Mouse (Mus musculus) cerebellum, adult 18-20 months (tissue): ENCODE data around the gene Sh3tc1.

ENCODE experiments used
- DNase-seq, 2 experiments: peaks; one replicate each; pipeline ENCODE4 v3.0.0; 2021

Gene Sh3tc1

DNA sequence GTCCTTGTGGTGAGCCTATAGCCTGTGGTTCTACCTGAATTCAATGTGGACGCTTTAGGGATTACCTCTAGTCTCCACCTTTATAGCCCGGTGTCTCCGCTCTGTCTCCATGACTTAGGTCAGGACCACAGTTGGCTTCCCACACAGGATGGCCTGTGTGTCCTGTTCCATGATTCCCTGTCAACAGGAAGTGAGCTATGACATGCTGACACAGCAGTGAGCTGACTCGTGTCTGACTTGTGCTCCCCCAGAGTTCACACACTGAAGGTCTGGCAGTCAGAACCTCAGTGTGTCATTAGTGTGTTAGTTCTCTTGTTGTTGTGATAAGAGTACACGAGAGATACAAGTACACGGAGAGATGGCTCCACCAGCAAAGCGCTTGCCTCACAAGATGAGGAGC lies 11.2 kb upstream of the Sh3tc1 start:
- DNase-seq, result no peak

DNA sequence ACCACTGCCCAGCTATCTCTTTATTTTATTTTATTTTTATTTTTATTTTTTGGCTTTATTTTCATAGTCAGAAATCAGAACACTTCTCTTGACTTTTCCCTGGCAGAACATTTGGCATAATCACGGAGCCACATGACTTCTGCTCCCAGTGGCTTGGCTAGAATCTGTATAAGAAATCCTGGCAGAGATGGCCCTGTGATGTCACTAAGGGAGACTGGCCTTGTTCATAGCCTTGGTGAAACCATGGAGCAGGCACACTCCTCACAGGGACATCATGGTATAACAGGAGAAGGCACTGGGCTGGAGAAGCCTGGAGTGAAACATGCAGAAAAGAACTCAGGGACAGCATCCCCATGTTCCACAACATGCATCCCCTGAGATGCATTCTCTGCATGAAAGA lies 10.2 kb upstream of the Sh3tc1 start:
- DNase-seq, result no peak

DNA sequence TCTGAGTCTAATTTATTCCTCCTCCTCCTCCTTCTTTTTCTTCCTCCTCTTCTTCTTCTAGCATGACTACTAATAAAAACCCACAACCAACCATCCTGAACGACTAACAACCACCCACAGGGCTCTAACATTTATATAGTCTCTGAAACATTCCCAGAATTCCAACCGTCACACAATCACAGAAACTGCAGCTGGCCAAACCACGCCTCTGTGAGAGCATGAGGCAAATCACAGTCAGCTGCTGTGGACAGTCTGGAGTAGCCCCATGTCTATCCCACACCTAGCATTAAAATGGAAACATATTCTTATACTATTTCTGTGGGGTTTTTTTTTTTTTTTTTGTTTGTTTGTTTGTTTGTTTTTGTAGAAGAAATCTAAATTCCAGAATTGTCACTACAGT lies 9.6 kb upstream of the Sh3tc1 start:
- no peak for DNase-seq

DNA sequence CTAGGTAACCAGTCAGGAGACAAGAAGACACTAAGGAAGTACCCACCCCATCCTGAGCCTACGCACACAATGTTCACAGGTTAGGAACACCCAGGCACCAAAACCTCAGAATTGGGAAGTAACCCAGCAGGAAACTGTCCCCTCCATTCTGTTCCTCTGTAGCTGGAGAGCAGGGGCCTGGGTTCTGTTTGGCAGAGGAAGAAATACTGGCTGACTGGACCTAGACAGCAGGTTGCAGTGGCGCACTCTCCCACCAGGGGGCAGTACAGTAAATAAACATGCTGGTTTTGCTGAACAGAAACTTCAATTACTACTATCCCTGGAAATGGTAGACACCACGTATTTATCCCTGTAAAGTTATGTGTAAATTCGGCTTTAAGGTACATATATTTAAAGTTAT lies 7.1 kb upstream of the Sh3tc1 start:
- DNase-seq, result peak; percentile 76 to 82

DNA sequence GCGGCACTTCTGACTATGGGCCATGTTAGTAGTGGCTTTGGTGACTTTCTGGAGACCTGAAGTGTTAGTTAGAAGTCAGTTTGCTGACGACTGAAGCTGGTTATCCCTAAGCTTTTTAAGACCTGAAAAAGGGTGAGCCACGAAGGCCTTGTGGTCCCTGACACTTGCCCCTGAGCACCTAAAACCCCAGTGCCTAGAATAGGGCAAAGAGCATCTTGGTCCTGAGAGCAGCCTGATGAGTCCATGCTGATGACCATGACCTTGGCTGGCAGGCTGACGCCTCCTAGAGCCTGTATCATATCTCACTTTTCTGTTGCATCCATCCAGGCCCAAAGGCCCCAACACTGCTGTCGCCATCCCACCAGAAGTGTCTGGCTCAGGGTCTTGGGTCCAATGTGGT lies 5.6 kb upstream of the Sh3tc1 start:
- DNase-seq, result no peak

DNA sequence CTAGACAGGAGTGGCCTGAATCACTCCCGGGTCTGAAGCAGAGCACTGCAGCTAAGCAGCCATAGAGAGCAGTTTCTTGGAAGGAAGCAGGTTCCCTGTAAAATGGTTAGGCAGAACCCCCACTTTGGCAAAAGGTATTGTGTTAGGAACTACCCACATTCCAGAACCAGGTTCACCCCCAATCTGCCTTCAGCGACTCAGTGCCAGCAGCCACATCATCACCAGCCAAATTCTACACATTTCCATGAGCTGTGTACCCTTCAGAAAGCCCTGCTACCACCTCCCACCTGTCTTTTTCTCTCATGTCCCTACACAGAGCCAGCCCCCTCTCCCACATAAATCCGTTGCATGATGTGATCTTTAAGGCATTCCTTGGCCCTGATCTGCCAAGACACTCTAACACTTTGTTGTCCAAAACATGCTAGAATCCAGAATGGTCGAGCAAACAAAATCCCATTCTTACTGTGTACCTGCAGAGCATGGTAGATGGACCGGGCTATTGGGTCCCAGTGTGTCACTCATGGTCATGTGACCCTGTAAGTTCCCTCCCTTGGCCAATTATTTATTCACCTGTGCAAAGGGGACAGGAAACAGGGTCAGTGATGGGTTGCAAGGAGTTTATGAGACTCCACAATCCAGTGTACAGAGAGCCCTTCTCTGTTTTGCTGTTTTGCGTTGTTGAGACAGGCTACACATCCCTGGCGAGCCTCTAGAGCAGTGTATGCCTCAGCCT lies 4.4 kb upstream of the Sh3tc1 start:
- no peak for DNase-seq

DNA sequence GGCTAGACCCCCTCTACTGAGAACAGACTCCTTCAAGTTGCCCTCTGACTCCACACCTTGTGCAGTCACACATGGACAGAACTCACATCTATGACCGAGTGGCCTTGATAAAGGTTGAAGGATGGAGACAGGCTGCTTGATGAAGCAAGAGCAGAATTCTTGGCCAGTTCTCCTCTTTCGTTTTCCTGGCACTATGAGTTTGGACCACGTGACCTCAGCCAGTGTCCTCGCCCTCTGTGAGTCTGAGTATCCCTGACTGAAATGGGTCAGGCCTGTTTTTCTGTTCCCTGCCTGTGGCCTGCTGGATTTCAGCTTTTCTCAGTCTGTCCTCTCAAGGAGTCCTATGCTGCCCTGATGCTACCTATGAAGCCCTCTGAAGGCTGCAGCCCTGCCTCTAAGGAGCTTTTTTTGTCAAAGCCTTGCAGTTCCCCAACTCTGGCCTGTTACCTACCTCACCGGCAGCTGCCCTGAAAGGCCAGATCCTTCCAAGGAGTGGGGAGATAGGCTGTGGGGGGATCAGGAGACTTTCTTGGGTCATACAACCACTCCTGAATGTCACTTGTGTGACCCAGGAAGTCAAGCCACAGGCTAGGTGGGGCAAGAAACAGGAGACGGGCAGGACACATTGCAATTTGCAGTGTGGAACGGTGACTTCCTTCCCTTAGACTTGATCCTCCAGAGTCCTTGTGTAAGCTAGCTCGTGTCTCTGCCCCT lies 3.6 kb upstream of the Sh3tc1 start:
- peak in 1 of 2 experiments; percentile 33 for DNase-seq

DNA sequence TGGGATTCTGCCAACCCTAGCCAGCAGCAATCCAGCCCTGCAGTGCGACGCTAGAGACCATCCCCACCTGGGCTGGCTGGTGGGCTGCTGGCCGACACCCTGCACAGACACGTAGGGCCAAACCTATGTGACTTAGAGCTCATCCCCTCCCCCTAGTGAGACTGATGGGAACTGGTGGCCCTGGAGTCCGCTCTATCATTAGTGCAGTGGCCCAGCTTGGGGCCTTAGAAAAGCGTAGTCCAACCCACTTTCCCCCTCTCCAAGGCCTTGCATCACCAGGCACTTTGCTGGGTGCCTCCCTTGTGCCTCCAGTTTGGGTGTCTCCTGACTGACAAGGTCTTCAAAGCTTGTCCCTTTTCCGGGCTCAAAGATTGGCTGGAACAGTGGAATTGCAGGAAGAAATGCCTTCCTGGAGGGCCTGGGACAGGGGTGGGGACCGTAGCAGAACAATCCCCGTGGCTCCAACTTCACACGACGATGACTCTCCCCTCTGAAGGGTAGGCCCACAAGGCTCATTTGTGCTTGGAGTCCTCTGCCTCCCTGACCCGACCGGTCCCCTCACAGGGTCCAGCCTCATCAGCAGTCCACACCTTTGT lies 1.5 kb upstream of the Sh3tc1 start:
- DNase-seq, result no peak

DNA sequence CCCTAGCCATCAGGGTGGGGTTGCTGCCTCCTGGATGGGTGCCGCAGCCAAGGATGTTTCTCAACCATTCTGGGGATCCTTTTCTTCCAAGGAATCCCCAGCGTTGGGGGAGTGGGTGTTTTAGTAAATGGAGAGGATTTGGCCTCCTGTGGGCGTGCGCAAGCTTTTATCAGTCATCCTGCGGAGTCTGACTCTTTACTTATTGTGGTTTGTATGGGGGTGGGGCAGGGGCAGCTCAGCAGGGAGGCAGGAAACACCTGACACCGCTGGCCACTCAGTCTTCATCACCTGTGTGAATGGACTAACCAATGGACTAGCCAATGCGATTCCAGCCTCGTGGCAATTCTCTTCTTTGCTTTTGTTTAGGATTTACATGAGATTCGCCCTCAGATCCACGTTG lies 929 bp upstream of the Sh3tc1 start:
- DNase-seq, result no peak

DNA sequence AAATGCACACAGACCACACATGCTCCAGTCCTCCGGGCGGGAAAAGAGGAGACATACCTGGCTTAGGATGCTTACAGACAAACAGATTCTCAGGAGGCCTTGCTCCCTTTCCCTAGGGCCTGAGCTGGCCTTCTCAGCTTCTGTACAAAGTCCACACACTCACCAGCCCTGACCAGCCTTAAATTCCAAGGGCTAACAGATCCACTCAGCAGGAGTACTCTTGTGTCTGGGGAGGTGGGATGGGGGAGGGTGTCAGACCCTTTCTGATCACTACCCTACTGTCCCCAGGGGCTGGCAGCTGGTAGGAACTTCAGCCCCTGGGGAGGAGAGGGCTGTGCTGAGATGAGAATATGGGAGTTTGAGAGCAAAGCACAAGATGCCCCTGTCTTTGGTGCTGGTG lies 782 bp downstream of the Sh3tc1 start:
- no peak for DNase-seq

DNA sequence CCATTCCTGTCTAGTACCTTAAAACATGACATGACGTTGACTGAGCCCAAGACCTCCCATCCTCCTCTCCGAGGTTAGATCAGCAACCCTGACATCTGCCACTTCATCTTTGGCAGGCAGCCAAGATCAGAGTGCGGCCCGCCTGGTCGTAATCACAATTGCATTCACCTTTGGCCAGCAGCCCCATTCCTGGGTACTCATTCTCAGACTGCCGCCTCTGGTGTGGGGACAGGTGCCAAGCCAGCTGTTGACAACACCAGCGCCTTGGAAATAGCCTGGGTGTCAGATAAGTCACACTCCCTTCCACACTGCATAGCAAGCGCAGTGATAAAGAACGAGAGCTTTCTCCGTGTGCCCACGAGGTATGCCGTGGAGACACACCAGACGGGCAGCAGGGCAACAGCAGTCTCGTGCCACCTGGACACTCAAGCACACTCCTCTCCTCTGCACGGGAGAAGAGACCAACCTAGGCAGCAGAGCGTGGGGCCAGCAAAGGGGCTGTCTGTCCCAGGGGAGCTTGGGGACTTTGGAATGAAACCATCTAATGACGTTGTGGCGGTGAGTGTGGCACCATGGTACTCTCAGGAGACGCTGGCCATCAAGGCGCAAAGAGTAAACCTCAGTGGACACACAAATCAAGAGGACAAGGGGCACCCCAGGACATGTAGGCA lies 2.4 kb downstream of the Sh3tc1 start:
- peak in 1 of 2 experiments; percentile 32 for DNase-seq

DNA sequence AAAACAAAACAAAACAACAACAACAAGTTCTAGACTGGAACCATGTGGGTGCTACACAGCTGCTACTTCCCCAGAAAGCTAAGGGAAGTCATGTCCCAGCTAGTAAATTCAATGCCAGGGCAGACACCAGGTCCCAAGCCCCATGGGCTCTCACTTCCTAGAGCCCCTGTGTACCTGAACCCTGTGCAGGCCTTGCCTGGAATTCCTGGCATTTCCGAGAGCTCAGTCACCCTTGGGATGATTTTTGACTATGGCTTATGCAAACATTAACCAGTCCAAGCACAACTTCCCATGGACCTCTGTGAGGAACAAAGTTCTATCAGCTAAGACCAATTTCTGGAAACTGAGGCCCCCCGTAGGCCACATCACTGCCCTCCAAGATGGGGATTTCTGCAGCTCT lies 6.3 kb downstream of the Sh3tc1 start:
- DNase-seq, result no peak

DNA sequence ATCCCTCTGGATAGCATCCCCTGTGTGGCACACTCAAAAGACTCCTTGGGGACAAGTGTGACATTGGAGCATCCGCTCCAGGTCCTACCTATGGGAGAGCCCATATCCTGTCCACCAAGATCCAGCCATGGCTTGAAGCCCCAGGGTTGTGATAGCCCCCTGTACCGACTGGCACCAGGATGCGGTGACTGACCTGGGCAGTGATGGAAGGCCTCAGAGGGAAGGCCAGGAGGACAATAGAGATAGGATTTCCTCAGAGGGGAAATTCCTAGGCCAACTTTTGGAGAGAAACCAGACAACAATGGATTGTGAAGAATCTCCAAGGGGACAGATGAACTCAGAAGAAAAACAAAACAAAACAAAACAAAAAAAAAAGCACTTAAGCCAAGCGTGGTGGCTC lies 8.8 kb downstream of the Sh3tc1 start:
- no peak for DNase-seq

DNA sequence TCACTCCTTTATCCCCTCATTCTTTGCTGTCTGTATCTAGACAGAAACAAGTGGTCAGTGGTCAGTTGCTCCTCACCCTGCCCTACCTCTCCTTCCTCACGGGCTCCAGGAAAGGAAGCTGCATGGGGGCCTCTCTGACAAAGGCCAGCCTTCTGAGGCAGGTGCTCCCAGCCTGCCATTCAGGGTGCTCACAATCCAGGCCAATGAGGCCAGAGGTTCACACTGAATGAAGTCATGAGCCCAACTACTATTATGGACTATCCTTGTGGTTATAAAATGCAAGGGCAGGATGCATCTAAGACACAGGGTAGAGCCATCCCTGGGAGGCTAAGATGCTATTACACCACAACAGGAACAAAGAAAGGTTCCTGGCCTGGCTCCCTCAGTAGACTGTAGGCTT lies 9.2 kb downstream of the Sh3tc1 start:
- no peak for DNase-seq

DNA sequence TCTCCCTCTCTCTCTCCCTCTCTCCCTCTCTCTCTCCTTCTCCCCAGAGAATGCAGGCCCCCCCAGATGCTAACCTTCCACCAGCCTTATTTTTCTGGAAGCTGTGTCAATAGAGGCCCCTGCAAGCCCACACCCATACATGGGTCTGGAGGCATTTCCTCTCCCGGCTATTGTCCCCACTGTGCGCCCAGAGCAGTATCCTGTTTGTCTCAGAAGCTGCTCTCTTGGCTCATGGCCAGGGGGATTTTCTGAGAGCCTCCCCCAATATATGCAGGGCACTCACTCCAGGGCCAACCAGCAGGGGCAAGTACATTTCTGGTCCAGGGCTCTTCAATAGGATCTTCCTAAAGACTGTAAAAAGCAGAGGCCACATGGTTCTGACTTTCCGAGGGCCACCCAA lies 9.9 kb downstream of the Sh3tc1 start:
- peak in 1 of 2 experiments; percentile 21 for DNase-seq

DNA sequence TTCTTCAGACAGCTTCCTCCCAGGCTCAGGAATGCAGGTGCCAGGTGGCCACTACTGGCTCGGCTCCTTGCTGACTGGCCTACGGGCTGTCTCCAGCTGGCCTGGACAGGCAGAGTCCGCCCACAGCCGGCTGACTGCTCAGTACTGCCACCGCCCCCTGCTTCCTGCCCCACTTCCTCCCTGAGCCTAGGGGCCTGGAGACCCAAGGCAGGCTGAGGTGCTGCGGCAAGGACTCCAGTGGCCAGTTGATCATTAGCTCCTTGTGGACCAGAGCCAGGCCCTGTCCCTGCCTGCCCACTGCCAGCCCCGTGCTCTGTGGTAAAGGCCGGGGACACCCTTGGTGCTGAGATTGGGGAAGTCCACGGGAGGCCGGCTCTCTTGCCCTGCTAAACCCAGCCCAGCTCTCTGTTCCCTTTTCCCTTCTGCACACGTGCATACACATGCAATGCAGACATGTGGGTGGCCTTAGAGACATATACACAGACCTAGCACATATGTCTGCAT lies 10.8 kb downstream of the Sh3tc1 start:
- DNase-seq, result peak; percentile 70 to 74

DNA sequence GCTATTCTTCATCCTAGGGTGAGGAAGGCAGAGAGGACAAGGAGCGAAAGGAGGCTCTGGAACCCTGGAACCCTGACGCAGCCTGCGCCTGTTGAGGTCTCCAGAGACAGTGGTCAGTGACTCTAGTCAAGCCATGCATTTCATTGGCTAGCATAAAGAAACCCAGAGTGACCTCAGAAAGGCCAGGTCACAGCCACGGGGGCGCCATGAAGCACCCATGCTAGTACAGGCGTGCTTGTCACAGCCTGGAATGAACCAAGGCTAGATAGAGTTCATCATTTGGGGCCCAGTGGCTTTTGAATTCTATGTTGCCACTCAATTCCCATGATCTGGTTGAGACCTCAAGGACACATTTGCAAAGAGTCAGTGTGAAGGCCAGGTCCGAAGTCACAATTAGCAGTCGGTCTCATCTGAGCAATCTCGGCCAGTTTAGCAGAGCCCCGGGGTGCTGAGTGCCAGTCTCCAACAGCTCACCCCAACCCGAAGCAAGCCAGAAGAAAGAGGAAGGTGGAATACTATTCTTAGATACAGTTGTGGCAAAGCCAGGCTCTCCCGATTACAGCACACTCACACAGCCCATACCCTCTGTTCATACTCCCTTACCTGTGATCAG lies 11.3 kb downstream of the Sh3tc1 start:
- no peak for DNase-seq

DNA sequence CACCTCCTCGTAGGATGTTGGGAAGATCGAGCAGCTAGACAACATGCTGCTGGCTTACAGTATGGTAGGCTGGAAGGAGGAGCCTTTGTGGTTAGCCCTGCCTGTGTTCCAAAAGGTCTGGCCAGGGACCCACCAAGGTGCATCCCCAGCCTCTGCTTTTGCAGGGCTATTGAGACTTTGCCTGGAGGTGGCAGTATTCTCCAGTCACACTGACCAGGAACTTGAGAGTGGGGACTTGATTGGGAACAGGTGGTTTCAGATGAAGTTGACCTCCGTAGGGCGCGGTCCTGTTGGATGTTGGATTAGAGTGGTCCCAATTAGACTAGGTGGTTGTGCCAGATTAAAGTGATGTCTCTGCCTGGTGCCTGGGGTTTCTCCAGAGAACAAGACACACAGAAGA lies 12.3 kb downstream of the Sh3tc1 start:
- DNase-seq, result no peak

DNA sequence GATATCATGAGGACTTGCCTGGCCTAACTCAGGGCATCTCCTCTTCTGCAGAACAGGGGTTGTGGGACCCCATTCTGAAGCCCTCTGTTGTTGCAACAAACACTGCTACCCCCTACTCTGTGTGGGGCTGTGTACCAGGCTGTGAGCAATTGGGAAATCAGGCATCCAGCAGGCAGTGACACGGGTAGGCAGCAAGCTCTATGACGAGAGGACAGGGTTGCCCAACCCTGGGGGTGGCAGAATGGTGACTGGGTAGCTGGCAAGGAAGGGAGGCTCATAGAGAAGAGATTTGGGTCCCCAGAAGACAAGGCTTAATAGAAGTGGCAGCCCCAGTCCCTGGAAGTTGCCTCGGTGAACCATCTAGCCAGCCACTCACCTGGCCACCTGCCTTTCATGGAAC lies 13.9 kb downstream of the Sh3tc1 start:
- no peak for DNase-seq

DNA sequence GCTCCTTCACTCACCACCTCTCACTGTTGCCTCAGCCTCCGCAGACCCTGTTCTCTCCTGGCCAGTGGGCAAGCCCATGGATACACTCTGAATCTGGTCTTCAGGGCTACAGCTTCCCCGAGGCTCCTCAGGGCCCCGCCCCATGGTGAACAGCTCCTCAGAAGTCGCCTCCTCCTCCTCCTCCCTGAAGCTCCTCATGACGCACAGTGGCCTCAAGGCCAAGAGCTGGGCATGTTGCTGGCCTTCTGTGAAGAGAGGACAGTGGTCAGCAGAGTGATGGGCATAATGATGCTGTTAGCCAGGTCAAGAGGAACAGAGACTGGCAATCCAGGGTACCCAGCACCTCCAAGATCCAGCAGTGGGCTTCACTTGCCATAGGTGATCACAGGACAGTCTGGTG lies 15.9 kb downstream of the Sh3tc1 start:
- no peak for DNase-seq

DNA sequence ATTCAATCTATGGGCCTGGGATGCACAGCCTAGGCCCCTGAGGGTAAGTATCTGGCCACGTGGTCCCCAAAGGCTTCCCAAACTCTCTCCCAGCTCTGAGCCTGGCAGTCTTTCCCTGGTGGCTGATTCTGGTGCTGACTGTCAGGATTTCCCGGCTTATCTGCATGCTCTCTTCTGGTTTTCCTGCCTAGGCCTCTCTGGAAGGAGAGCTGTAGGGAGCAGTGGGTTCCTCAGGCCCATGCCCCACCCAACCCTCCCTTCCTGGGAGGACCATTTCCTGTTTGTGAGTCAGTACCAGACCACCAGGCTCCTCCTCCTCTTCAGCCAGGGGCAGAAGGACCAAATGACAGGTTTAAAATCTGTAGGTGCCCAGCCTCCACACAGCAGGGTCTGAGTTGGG lies 17.1 kb downstream of the Sh3tc1 start:
- DNase-seq, result no peak

DNA sequence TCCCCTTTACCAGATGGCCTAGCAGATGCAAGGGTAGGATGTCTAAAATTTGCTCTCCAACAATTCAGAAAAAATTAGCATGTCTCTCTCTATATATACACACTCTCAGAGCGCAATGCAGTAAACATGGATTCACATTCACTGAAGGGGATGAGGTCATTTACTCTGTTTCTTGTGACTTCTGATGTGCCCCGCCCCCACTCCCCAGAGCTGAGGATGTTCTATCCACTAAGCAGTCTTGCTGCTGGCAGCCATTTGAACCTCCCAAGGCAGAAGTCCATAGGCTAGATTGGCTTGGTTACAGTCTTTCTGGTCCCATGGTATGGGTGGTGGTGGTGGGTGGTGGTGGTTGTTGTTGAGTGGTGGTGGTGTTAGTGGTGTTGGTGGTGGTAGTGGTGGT lies 17.9 kb downstream of the Sh3tc1 start:
- DNase-seq, result no peak

DNA sequence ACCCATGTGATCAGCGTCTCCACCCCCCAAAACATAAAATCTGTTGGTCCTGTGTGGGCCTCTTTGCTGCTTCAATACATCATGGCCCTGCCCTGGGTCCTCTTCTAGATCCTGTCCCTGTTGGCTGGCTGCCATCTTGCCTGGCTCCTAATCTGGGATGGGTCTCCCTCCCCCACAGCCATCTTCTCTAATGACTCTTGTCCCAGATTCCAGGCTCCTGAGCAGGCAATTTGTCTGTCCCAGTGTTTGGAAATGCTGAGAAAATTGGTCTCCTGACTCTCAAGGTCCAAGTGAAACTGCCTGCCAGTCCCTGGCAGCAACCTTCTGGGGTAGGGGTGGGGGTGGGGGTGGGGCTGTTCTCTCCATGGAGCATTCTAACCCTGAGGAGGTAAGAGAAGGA lies 19.9 kb downstream of the Sh3tc1 start:
- DNase-seq, result no peak
